Mouse (Mus musculus): ENCODE measurements at regions not wholly inside any gene's neighbourhood (a gene's known extent, or its start where the extent isn't known, plus 50 kb on each side); places are given as distances from the start of the nearest gene placed in this dataset.

DNA sequence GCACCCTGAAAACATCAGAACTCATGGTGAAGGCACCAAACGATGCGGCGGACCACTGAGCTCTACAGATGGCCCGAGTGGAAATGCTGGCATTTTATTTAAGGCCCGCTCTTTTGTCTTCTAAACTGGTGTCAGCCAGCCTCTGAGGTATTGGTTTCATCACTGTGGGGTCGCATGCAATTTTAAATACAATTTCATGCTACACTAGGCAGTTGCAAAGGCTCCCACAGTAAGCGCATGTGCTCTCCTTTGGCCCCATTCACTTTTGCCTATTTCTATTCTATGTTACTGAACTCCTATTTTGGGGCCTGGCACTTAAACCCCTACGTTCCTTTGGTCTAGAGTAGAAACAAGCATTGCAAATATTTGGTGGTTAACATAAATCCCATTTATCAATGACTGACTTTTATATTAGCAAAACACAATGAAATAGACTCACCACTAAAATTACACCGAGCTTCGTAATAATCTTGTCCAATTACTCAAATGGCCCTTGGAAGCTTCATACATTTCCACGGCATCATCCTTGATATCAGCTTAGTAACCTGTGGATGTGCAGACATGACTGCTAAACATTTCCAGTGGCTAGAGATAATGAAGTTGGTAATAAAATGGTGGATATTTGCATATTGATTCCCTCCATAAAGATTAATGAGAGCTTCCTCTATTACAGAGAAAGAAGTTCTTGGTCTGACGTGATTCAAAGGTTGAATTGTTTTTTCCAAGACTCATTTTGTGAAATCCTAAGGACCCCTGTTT, 81.1 kb upstream of the Plxnc1 start:
- Histone ChIP-seq H3K4me3 (no peak overlapping the region), H3K27me3 (ENCODE audit: control insufficient read depth, insufficient read depth, low read length) (no peaks in the 10 kb centered on the region), H3K9ac (ENCODE audit: low read depth, low read length) (no peak overlapping the region), H3K79me2 (replicated peaks; ENCODE audit: control insufficient read depth, insufficient read depth, low read length) (no peaks in the 10 kb centered on the region), H3K4me1 (ENCODE audit: control insufficient read depth, insufficient read depth, low read length) (no peaks in the 10 kb centered on the region), H3K27ac (no peak overlapping the region), H3K36me3 (ENCODE audit: control insufficient read depth, insufficient read depth, low read length) (no peaks in the 10 kb centered on the region)
- intact Hi-C loops (cut with DNase I): no loop called here
- no peak for DNase-seq
- WGBS: 93% methylated on average over 12 of the region's 12 CpGs
- no peak for TF ChIP-seq EP300 (IDR thresholded peaks at IDR 0.05; ENCODE audit: insufficient read depth, low read depth, low read length)
- no peak for TF ChIP-seq CTCF (IDR thresholded peaks at IDR 0.05)
- no peak for TF ChIP-seq POLR2A (IDR thresholded peaks at IDR 0.05; ENCODE audit: insufficient read depth, low read depth, low read length)

DNA sequence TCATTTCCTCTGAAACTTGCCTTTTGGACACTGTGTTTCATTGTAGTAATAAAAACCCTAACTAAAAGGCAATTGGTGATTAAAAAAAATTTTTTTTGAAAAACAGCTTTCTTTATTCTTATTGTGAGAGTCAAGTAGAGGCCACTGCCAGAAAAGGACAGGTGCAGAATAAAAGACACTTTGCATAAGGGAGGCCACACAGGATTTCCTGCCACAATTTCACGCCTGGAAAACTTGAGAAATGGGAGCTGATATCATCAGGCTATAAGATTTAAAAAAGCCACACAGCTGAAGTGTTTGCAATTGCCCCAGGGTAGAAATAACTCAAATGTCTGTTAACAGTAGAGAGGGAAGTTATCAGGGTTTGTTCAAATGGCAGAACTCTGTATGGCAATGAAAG, 76.6 kb upstream of the Plxnc1 start:
- Histone ChIP-seq H3K4me1 (ENCODE audit: control insufficient read depth, insufficient read depth, low read length) (no peaks in the 10 kb centered on the region), H3K36me3 (ENCODE audit: control insufficient read depth, insufficient read depth, low read length) (no peaks in the 10 kb centered on the region), H3K4me3 (no peak overlapping the region), H3K27me3 (ENCODE audit: control insufficient read depth, insufficient read depth, low read length) (no peaks in the 10 kb centered on the region), H3K79me2 (replicated peaks; ENCODE audit: control insufficient read depth, insufficient read depth, low read length) (no peaks in the 10 kb centered on the region), H3K27ac (no peak overlapping the region), H3K9ac (ENCODE audit: low read depth, low read length) (no peak overlapping the region)
- 57% methylated on average over 1 of the region's 1 CpGs for WGBS
- no peak for TF ChIP-seq CTCF (IDR thresholded peaks at IDR 0.05)
- no peak for DNase-seq
- intact Hi-C loops (cut with DNase I): no loop called here

DNA sequence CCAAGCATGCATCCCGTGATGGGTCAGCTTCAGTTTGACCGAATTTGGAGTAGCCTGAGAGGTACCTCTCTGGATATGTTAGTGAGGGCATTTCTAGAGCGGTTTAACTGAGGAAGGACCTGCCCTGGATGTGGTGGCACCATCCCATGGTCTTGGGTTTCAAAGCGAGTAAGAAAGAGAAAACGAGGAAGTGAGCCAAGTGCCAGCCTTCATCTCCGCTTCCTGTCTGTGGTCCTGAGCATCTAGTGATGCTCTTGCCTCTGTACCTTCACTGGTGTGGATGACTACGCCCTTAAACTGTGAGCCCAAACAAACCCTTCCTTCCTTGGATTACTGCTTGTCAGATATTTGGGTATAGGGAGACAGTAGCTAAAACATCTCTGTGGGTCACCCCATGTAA, 72.3 kb upstream of the Plxnc1 start:
- no peak overlapping the region for H3K27ac ChIP-seq
- H3K36me3 ChIP-seq (ENCODE audit: control insufficient read depth, insufficient read depth, low read length): 0 out of 2 replicates have a peak, but pooled peaks cover 2% of the 10 kb centered on the region
- H3K79me2 ChIP-seq (replicated peaks; ENCODE audit: control insufficient read depth, insufficient read depth, low read length): no peaks in the 10 kb centered on the region
- no peak overlapping the region for H3K9ac ChIP-seq (ENCODE audit: low read depth, low read length)
- H3K27me3 ChIP-seq (ENCODE audit: control insufficient read depth, insufficient read depth, low read length): no peaks in the 10 kb centered on the region
- no peak overlapping the region for H3K4me3 ChIP-seq
- peaks cover 5% of the 10 kb centered on the region for H3K4me1 ChIP-seq (ENCODE audit: control insufficient read depth, insufficient read depth, low read length)
- no peak for TF ChIP-seq EP300 (IDR thresholded peaks at IDR 0.05; ENCODE audit: insufficient read depth, low read depth, low read length)
- no peak for TF ChIP-seq CTCF (IDR thresholded peaks at IDR 0.05)
- no peak for TF ChIP-seq POLR2A (IDR thresholded peaks at IDR 0.05; ENCODE audit: insufficient read depth, low read depth, low read length)
- WGBS: 90% methylated on average over 7 of the region's 7 CpGs
- intact Hi-C loops (cut with DNase I): no loop called here
- DNase-seq: no peak

DNA sequence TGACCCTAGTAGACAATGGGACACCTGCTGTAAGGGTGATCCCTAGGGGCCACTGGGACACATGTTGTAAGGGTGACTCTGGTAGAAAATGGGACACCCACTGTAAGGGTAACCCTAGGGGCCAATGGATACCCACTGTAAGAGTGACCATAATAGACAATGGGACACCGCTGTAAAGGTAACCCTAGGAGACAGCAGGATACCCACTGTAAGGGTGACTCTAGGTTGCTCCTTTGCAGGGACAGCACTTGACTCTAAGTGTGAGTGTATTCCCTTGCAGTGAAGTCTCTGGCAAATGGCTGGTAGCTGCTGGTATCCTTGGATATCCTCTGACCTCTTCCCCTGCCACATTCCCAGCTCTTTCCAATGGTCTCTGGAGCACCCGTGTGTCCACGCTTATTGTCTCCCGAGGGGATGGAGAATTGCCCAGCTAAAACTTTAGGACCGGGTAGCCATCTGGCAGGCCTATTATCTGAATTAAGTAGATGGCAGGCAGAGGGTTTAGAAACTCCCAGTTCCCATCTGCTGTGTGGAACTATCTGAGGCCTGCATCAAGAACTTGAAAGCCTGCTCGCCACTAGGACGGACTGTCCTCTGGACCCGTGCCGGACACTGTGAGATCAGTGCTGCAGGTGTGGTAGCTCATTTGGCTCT, 70.8 kb upstream of the Plxnc1 start:
- Histone ChIP-seq H3K4me3 (no peak overlapping the region), H3K27me3 (ENCODE audit: control insufficient read depth, insufficient read depth, low read length) (no peaks in the 10 kb centered on the region), H3K79me2 (replicated peaks; ENCODE audit: control insufficient read depth, insufficient read depth, low read length) (no peaks in the 10 kb centered on the region), H3K27ac (no peak overlapping the region), H3K4me1 (ENCODE audit: control insufficient read depth, insufficient read depth, low read length) (peaks cover 5% of the 10 kb centered on the region), H3K36me3 (ENCODE audit: control insufficient read depth, insufficient read depth, low read length) (0 out of 2 replicates have a peak, but pooled peaks cover 2% of the 10 kb centered on the region), H3K9ac (ENCODE audit: low read depth, low read length) (no peak overlapping the region)
- 91% methylated on average over 9 of the region's 9 CpGs for WGBS
- intact Hi-C loops (cut with DNase I): no loop called here
- TF ChIP-seq CTCF (IDR thresholded peaks at IDR 0.05): no peak
- DNase-seq: no peak

DNA sequence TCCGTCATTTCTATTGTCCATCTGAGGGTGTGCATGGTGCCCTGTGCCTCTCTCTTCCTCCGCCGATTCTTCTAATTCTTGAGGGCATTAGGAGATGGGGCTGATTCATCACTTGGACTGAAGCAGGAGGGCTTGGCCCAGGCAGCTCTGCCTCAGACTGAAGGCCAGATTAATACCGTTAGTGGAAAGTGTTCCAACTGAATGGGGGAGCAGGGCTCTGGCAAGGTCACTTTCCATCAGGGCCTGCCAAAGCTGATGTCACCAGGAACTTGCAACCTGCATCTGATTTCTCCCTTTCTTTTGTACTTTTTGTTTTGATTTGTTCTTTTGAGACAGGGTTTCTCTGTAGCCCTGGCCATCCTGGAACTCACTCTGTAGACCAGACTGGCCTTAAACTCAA, 69.3 kb upstream of the Plxnc1 start:
- WGBS: 14% methylated on average over 4 of the region's 4 CpGs
- peak; percentile 77 to 83 for DNase-seq
- peak overlapping the region; percentile 64 for H3K27ac ChIP-seq
- no peak overlapping the region for H3K9ac ChIP-seq (ENCODE audit: low read depth, low read length)
- H3K36me3 ChIP-seq (ENCODE audit: control insufficient read depth, insufficient read depth, low read length): 0 out of 2 replicates have a peak, but pooled peaks cover 2% of the 10 kb centered on the region
- no peak overlapping the region for H3K4me3 ChIP-seq
- TF ChIP-seq EP300 (IDR thresholded peaks at IDR 0.05; ENCODE audit: insufficient read depth, low read depth, low read length) (peak; percentile 89), CTCF (IDR thresholded peaks at IDR 0.05) (no peak), POLR2A (IDR thresholded peaks at IDR 0.05; ENCODE audit: insufficient read depth, low read depth, low read length) (0 out of 2 replicates have a peak, but pooled peaks have one; percentile 24)
- peaks cover 5% of the 10 kb centered on the region for H3K4me1 ChIP-seq (ENCODE audit: control insufficient read depth, insufficient read depth, low read length)
- H3K79me2 ChIP-seq (replicated peaks; ENCODE audit: control insufficient read depth, insufficient read depth, low read length): no peaks in the 10 kb centered on the region
- intact Hi-C loops (cut with DNase I): no loop called here
- H3K27me3 ChIP-seq (ENCODE audit: control insufficient read depth, insufficient read depth, low read length): no peaks in the 10 kb centered on the region

DNA sequence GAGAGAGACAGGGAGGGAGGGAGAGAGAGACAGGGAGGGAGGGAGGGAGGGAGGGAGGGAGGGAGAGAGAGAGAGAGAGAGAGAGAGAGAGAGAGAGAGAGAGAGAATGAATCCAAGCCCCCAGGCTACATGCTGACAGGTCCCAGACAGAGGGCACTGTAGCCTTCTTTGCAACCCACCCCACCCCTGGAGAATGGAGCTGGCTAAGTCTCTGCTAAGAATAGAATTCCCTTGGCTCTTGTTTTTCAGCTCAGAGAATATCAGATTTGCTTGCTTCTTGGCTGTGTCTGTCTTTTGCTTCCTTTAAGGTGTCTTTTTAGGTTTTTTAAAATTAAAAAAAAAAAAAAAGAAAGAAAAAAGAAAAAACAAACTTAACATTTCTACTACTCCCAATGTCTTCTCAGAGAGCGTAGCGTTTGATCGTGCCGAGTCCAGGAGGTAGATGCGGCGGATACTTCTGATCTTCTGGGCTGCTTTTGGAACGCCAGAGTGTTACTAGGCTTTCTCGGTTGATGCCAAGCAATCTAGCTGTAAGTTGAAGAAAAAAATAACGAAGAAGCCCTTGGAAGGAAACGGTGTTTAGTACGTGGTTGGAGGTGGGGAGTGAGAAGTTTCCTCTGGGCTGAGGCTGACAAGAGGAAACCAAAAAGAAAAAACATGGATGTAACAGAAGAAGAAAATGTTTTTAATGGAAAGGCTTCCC, 68.7 kb upstream of the Plxnc1 start:
- 63% methylated on average over 11 of the region's 11 CpGs for WGBS
- Histone ChIP-seq H3K79me2 (replicated peaks; ENCODE audit: control insufficient read depth, insufficient read depth, low read length) (no peaks in the 10 kb centered on the region), H3K4me3 (no peak overlapping the region), H3K27me3 (ENCODE audit: control insufficient read depth, insufficient read depth, low read length) (no peaks in the 10 kb centered on the region), H3K9ac (ENCODE audit: low read depth, low read length) (no peak overlapping the region), H3K4me1 (ENCODE audit: control insufficient read depth, insufficient read depth, low read length) (peaks cover 5% of the 10 kb centered on the region), H3K27ac (peak overlapping the region; percentile 64), H3K36me3 (ENCODE audit: control insufficient read depth, insufficient read depth, low read length) (0 out of 2 replicates have a peak, but pooled peaks cover 2% of the 10 kb centered on the region)
- DNase-seq: no peak
- intact Hi-C loops (cut with DNase I): no loop called here
- no peak for TF ChIP-seq EP300 (IDR thresholded peaks at IDR 0.05; ENCODE audit: insufficient read depth, low read depth, low read length)
- no peak for TF ChIP-seq CTCF (IDR thresholded peaks at IDR 0.05)
- no peak for TF ChIP-seq POLR2A (IDR thresholded peaks at IDR 0.05; ENCODE audit: insufficient read depth, low read depth, low read length)
